Mouse (Mus musculus) thymus, adult 2 months (tissue): ENCODE measurements around the gene Abr.

Experiments
- CTCF ChIP-seq: fragments of 200-500 bp; IDR thresholded peaks from 2 replicates; pipeline ENCODE4 v1.5.1; 2012; ENCODE audit warnings: mild to moderate bottlenecking, control low read depth, low read length, moderate library complexity, borderline replicate concordance; ENCODE audit not compliant: control insufficient read depth, poor library complexity, insufficient read depth; ENCODE audit errors: extremely low read depth
- POLR2A ChIP-seq: fragments of 200-500 bp; IDR thresholded peaks from 2 replicates; pipeline ENCODE4 v1.6.1; 2012; ENCODE audit warnings: mild to moderate bottlenecking, low read length, control low read depth, moderate library complexity; ENCODE audit not compliant: control insufficient read depth, poor library complexity, insufficient read depth; ENCODE audit errors: extremely low read depth

GRCm38 (mm10) chr11:76382711-76383324, 239.3 kb downstream of the Abr start:
- TF ChIP-seq CTCF (no peak), POLR2A (no peak)
